In genomic region chr5:143512305-143512704, GRCm38 (mm10) we compare ENCODE assay signal across 16 mouse cellular contexts. TPM values are rescaled to one million over a fixed set of nuclear protein-coding genes. Genes with fewer than 3 reads are reported as not detected.
A peak's percentile ranks its signal among the peaks of the same experiment; 100 is the strongest.
DNase-seq lines count a peak whose midpoint lies in the region; ATAC-seq and TF ChIP-seq lines count a peak whose summit lies in the region.
"Had no signal": no experiment of that assay in that cellular context is flagged by ENCODE, and none has a peak within 500 bp of the region (broad histone marks: within the 10 kb centered on the region; RNA-seq: fewer than 3 reads in every experiment).

No protein-coding gene starts in this region.

- H3K4me1 ChIP-seq in embryonic facial prominence, embryonic 14.5 days (ENCODE audit: control insufficient read depth, insufficient read depth, low read length), result peaks cover 20% of the 10 kb centered on the region
- peaks cover 35% of the 10 kb centered on the region for H3K4me1 ChIP-seq in embryonic facial prominence, embryonic 10.5 days
- H3K4me1 ChIP-seq in lung, adult 2 months (ENCODE audit: control insufficient read depth, insufficient read depth, low read length), result peaks cover 54% of the 10 kb centered on the region

- H3K4me2 ChIP-seq in embryonic facial prominence, embryonic 14.5 days (ENCODE audit: low read depth, low read length), result no peak overlapping the region
- H3K4me2 ChIP-seq: lung, embryonic 15.5 days; neural tube, embryonic 12.5 days had no signal

- no peaks in the 10 kb centered on the region for H3K9me3 ChIP-seq in embryonic facial prominence, embryonic 14.5 days (ENCODE audit: control insufficient read depth, low read length)
- H3K9me3 ChIP-seq in embryonic facial prominence, embryonic 10.5 days, result no peaks in the 10 kb centered on the region
- H3K9me3 ChIP-seq: hindbrain, embryonic 10.5 days; lung, embryonic 15.5 days; neural tube, embryonic 12.5 days had no signal

- H3K27ac ChIP-seq in embryonic facial prominence, embryonic 14.5 days (replicated peaks; ENCODE audit: low read depth, low read length), result 0 out of 2 replicates have a peak overlapping the region, but pooled peaks have one; percentile 17
- H3K27ac ChIP-seq in embryonic facial prominence, embryonic 10.5 days (replicated peaks), result no peak overlapping the region
- H3K27ac ChIP-seq: hindbrain, embryonic 10.5 days; lung, embryonic 15.5 days; neural tube, embryonic 12.5 days had no signal

- H3K4me3 ChIP-seq in embryonic facial prominence, embryonic 14.5 days (ENCODE audit: low read depth, low read length), result no peak overlapping the region
- H3K4me3 ChIP-seq in embryonic facial prominence, embryonic 10.5 days, result no peak overlapping the region
- no peak overlapping the region for H3K4me3 ChIP-seq in lung, adult 2 months (replicated peaks; ENCODE audit: extremely low read depth, low read depth, low read length)
- H3K4me3 ChIP-seq: hindbrain, embryonic 10.5 days; lung, embryonic 15.5 days; neural tube, embryonic 12.5 days had no signal

- no peaks in the 10 kb centered on the region for H3K27me3 ChIP-seq in embryonic facial prominence, embryonic 14.5 days (replicated peaks; ENCODE audit: control insufficient read depth, insufficient read depth, low read length)
- no peaks in the 10 kb centered on the region for H3K27me3 ChIP-seq in embryonic facial prominence, embryonic 10.5 days (replicated peaks; ENCODE audit: low read depth, poor library complexity, severe bottlenecking)
- H3K27me3 ChIP-seq: lung, embryonic 15.5 days; neural tube, embryonic 12.5 days had no signal

- DNase-seq in embryonic facial prominence, embryonic 14.5 days (ENCODE audit: low spot score), result no peak
- no peak for DNase-seq in embryonic facial prominence, embryonic 10.5 days (ENCODE audit: low spot score)
- peak; percentile 56 for DNase-seq in lung, postnatal 36 days
- DNase-seq in lung, adult 2 months, result no peak
- DNase-seq in natural killer cell, adult 2 months (ENCODE audit: low spot score in 2 of 2), result no peak
- DNase-seq in kidney, postnatal 10 days, result no peak
- DNase-seq: cerebellum, adult 11 months; cerebellum, postnatal 14 days; left cerebral cortex, postnatal 4 days; right cerebral cortex, postnatal 14 days; thymus, postnatal 4 days had no signal

- H3K36me3 ChIP-seq in embryonic facial prominence, embryonic 14.5 days (ENCODE audit: control insufficient read depth, insufficient read depth, low read length), result peaks cover 71% of the 10 kb centered on the region
- peaks cover 98% of the 10 kb centered on the region for H3K36me3 ChIP-seq in embryonic facial prominence, embryonic 10.5 days (replicated peaks)

- no peak for TF ChIP-seq POLR2A in lung, adult 2 months (IDR thresholded peaks at IDR 0.05; ENCODE audit: borderline replicate concordance, extremely low read depth, low read depth, low read length)

- H3K9ac ChIP-seq in embryonic facial prominence, embryonic 14.5 days (ENCODE audit: low read depth, low read length), result no peak overlapping the region
- H3K9ac ChIP-seq: lung, embryonic 15.5 days; neural tube, embryonic 12.5 days had no signal

- TF ChIP-seq CTCF in lung, adult 2 months (IDR thresholded peaks at IDR 0.05; ENCODE audit: insufficient read depth, low read length), result no peak

- WGBS in embryonic facial prominence, embryonic 14.5 days, result 81% methylated on average over 4 of the region's 4 CpGs
- WGBS in embryonic facial prominence, embryonic 10.5 days, result 98% methylated on average over 4 of the region's 4 CpGs
- WGBS in lung, adult 2 months, result 31% methylated on average over 4 of the region's 4 CpGs

- no peak for ATAC-seq in embryonic facial prominence, embryonic 14.5 days (ENCODE audit: low read depth)
- peak; percentile 65 for ATAC-seq in megakaryocyte, adult 5-6 weeks (ENCODE audit: poor library complexity, severe bottlenecking)
- no peak for ATAC-seq in CD4-positive, CD25-positive, alpha-beta regulatory T cell, adult 4 months

RNA-seq across cellular contexts. Expression of gene Rac1, which starts 15.5 kb away (rescaled TPM):
- 527 and 534 TPM in 2 replicates for polyA plus RNA-seq in embryonic facial prominence, embryonic 14.5 days (2014; fragmentation: Nextera tagmentation; extraction: Ambion mirVana)
- 400 and 407 TPM in 2 replicates for polyA plus RNA-seq in embryonic facial prominence, embryonic 10.5 days (2016; fragmentation: Nextera tagmentation; extraction: Ambion mirVana)
- 228 and 400 TPM in 2 replicates for polyA plus RNA-seq in lung, adult 2 months (2012; rRNA removed)
- total RNA-seq in megakaryocyte, adult 5-6 weeks (2015), result 1,230 and 1,275 TPM in 2 replicates
- total RNA-seq in megakaryocyte, adult 5-6 weeks (2017), result 215 and 239 TPM in 2 replicates
- polyA plus RNA-seq in CD4-positive, CD25-positive, alpha-beta regulatory T cell, adult 4 months (2017; shearing (Covaris generic)), result 10 to 100 TPM; 51.5 to 66.6 TPM

RNA-seq across cellular contexts. Expression of gene Daglb, which starts 47.9 kb away (rescaled TPM):
- 7.6 and 8.5 TPM in 2 replicates for polyA plus RNA-seq in embryonic facial prominence, embryonic 14.5 days (2014; fragmentation: Nextera tagmentation; extraction: Ambion mirVana)
- polyA plus RNA-seq in embryonic facial prominence, embryonic 10.5 days (2016; fragmentation: Nextera tagmentation; extraction: Ambion mirVana), result 12.4 and 12.6 TPM in 2 replicates
- polyA plus RNA-seq in lung, adult 2 months (2012; rRNA removed), result 16.5 and 18.1 TPM in 2 replicates
- total RNA-seq in megakaryocyte, adult 5-6 weeks (2015), result 16.0 and 16.1 TPM in 2 replicates
- total RNA-seq in megakaryocyte, adult 5-6 weeks (2017), result 27.0 and 36.3 TPM in 2 replicates
- 10 to 100 TPM; 11.5 to 13.7 TPM for polyA plus RNA-seq in CD4-positive, CD25-positive, alpha-beta regulatory T cell, adult 4 months (2017; shearing (Covaris generic))
